Mouse (Mus musculus): Measurements from ENCODE around the gene Ddx1.

Ddx1 gene

DNA sequence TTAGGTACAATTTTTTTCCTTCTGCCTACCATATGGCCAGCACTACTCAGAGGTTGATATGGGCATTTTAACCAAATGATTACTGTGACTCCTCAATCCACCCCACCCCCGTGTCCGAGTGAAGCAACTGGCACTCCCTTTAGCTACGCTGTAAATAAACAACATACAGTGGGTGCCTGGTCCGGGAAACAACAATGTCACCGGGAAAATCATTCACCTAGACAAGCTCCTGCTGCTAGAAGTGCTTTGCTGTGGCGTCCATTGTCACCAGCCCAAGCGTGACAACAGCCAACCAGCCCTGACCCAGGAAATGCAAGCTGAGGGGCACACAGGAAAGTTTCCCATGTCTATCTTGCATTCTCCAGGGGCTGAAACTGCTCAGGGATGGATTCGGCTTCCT lies 66.8 kb downstream of the Ddx1 start:
- TF ChIP-seq GATA4 (IDR thresholded peaks at IDR 0.05; ENCODE audit: insufficient replicate concordance, low read length) = no peak

- no peak for TF ChIP-seq GATA4 (IDR thresholded peaks at IDR 0.05; ENCODE audit: insufficient replicate concordance, low read length)
Measured at GRCm38 (mm10) chr12:13181721-13182120, 67.3 kb downstream of the Ddx1 start.

DNA sequence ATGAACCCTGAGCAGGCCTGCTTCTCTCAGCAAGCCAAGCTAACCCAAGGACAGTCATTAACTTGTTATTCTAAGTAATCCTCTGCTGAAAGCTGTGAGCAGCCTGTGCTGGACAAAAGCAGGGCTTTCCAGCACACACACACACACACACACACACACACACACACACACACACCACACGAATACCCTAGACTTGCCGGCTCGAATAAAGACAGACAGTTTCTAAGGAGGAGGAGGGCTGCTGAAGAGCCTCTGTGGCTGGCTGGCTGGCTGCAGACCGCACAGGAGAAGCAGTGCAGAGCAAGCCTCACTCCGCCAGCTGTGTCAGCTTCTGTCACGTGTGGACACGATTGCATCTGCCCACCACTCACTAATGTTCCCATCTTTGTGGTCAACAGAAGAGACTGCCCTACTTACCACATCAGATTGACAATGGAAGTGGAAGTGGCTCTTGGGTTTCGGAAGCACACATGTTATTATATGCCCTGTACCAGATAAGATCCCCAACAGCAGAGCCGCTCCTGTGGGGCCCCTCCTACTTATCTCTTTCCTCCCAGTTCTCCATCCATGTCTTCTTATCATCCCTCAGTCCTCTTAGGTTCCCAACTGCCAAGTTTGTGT lies 68.2 kb downstream of the Ddx1 start:
- TF ChIP-seq GATA4 (IDR thresholded peaks at IDR 0.05; ENCODE audit: insufficient replicate concordance, low read length) = no peak

GRCm38 (mm10) chr12:13180332-13180714 lies 68.7 kb downstream of the Ddx1 start:
- TF ChIP-seq GATA4 (IDR thresholded peaks at IDR 0.05; ENCODE audit: insufficient replicate concordance, low read length) = no peak

DNA sequence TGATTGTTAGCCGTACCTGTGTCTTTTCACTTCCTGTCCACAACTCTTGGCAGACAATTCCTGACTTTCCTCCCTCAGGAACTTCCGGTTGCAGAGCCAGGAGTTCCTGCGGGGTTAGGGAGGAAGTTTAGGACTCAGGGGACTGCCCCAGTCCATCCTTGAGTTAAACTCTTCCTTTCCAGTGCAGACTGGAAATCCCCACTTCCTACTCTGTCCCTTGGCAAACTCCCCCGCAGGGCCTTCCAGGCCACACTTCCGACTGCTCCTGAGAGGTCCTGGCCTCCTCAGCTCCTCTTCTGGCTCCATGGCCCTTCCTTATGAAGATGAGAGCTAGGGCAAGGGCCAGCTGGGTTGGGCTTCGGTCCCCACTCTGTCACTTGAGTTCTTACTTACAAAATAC lies 71.4 kb downstream of the Ddx1 start:
- peak; percentile 22; the same call in 1 of the 2 replicates for TF ChIP-seq GATA4 (IDR thresholded peaks at IDR 0.05; ENCODE audit: insufficient replicate concordance, low read length)

DNA sequence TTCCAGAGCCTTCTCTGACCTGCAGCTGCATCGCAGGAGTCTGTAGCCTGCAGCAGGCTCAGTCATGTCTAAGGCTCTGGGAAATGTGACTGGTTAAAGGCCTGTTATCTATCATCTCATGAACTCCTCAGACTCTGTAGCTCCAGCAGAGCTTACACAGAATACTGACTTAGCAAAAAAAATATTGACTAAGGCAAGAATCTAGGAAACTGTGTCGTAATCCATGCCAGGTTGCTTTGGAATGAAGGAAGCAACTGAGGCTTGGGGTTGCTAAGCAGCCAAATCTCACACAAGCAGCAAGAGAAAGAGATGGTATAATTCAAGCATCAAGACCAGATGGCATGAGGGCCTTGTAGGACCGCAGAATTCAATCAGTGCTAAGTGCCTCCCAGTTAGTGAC lies 72.1 kb downstream of the Ddx1 start:
- TF ChIP-seq GATA4 (IDR thresholded peaks at IDR 0.05; ENCODE audit: insufficient replicate concordance, low read length) = no peak

DNA sequence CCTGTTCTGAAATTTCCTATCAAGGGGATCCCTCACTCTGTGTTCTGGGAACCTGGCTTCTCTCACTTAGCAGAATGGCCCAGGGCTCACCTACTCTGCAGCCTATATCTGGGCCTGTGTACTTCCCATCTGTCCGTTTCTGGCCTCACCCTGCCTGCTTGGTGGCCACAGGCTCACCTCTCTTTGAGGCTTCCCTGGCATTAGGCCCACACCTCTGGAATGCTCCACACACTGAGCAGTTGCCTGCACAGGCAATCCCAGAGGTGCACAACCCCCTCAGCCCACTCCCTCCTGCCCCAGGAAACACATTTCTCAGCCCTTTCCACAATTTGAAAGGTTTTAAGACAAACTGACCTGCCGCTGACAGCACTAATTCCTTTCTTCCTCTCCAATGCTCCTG lies 72.9 kb downstream of the Ddx1 start:
- TF ChIP-seq GATA4 (IDR thresholded peaks at IDR 0.05; ENCODE audit: insufficient replicate concordance, low read length) = no peak

- no peak for TF ChIP-seq GATA4 (IDR thresholded peaks at IDR 0.05; ENCODE audit: insufficient replicate concordance, low read length)
Measured at GRCm38 (mm10) chr12:13174022-13174421, 75.0 kb downstream of the Ddx1 start.

- TF ChIP-seq GATA4 (IDR thresholded peaks at IDR 0.05; ENCODE audit: insufficient replicate concordance, low read length) = no peak
Measured at GRCm38 (mm10) chr12:13168073-13168472, 80.9 kb downstream of the Ddx1 start.

DNA sequence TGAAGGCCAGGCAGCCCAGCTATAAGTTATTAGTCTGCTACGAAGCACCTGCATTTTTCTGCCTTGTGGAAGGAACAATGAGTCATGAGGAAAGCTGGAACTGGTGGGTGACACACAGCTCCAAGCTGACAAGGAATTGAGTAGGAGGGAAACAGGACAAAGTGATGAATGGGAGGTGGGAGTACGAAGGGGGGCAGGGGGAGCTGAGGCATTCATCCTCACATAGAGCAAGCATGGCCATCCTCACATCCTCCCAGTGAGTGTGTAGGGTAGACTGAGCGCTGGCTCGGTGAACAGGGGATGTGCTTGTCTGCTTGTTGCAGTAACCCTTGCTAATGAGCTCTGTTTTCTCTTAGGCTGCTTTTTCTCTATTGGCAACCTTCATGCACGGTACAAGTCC lies 81.9 kb downstream of the Ddx1 start:
- TF ChIP-seq GATA4 (IDR thresholded peaks at IDR 0.05; ENCODE audit: insufficient replicate concordance, low read length) = no peak
